Mouse (Mus musculus) myocyte (in vitro differentiated cells): Measurements from ENCODE around the gene Vps45.

Source experiments
- CEBPB ChIP-seq: IDR thresholded peaks from 2 replicates; pipeline ENCODE4 v1.6.1; 2011; ENCODE audit warnings: mild to moderate bottlenecking, moderate library complexity; ENCODE audit not compliant: poor library complexity, insufficient read depth, severe bottlenecking
- E2F4 ChIP-seq: IDR thresholded peaks from one replicate; pipeline ENCODE4 v1.6.1; 2011; ENCODE audit warnings: mild to moderate bottlenecking, control low read depth, moderate library complexity; ENCODE audit not compliant: insufficient read depth
- MAX ChIP-seq: IDR thresholded peaks from one replicate; pipeline ENCODE4 v1.6.1; 2011; ENCODE audit warnings: low read depth, mild to moderate bottlenecking, control low read depth
- MYOG ChIP-seq, 3 experiments: IDR thresholded peaks; one replicate each; pipeline ENCODE4 v1.6.1; 2011; ENCODE audit warnings: control low read depth in 2 of 3, low read depth in 2 of 3, mild to moderate bottlenecking in 2 of 3; ENCODE audit not compliant: insufficient read length in 2 of 3, control insufficient read depth in 1 of 3, insufficient read depth in 1 of 3
- POLR2A ChIP-seq: IDR thresholded peaks from one replicate; pipeline ENCODE4 v1.6.1; 2011; ENCODE audit warnings: low read depth, mild to moderate bottlenecking, control low read depth, moderate library complexity; ENCODE audit not compliant: insufficient read length
- POLR2AphosphoS2 ChIP-seq: IDR thresholded peaks from one replicate; pipeline ENCODE4 v1.6.1; 2011; ENCODE audit warnings: low read depth, control low read depth; ENCODE audit not compliant: insufficient read length
- USF1 ChIP-seq: IDR thresholded peaks from one replicate; pipeline ENCODE4 v1.6.1; 2011; ENCODE audit warnings: low read depth, mild to moderate bottlenecking, control low read depth, moderate library complexity

GRCm38 (mm10) chr3:96060146-96060545, 1.9 kb upstream of the Vps45 start:
- no peak for TF ChIP-seq POLR2A
- no peak for TF ChIP-seq MAX
- TF ChIP-seq USF1, result no peak
- TF ChIP-seq MYOG (IDR thresholded peaks at IDR 0.05; ENCODE audit: control insufficient read depth in 1 of 3, insufficient read depth in 1 of 3, insufficient read length in 2 of 3, low read depth in 2 of 3), result no peak
- TF ChIP-seq CEBPB, result no peak
- TF ChIP-seq E2F4, result no peak
- no peak for TF ChIP-seq POLR2AphosphoS2
